Mouse (Mus musculus) telencephalon, adult 2 months (tissue): ENCODE results near the gene Mt2.
"Not testable (repeated sequence)": the region's sequence is repeated elsewhere in the genome, so short reads cannot be mapped to it uniquely, and the experiment has no call there.

Experiments
- DNase-seq: peaks from one replicate; pipeline ENCODE4 v3.0.0-alpha.2; 2011; ENCODE audit warnings: low read depth, low spot score

Gene Mt2

DNA sequence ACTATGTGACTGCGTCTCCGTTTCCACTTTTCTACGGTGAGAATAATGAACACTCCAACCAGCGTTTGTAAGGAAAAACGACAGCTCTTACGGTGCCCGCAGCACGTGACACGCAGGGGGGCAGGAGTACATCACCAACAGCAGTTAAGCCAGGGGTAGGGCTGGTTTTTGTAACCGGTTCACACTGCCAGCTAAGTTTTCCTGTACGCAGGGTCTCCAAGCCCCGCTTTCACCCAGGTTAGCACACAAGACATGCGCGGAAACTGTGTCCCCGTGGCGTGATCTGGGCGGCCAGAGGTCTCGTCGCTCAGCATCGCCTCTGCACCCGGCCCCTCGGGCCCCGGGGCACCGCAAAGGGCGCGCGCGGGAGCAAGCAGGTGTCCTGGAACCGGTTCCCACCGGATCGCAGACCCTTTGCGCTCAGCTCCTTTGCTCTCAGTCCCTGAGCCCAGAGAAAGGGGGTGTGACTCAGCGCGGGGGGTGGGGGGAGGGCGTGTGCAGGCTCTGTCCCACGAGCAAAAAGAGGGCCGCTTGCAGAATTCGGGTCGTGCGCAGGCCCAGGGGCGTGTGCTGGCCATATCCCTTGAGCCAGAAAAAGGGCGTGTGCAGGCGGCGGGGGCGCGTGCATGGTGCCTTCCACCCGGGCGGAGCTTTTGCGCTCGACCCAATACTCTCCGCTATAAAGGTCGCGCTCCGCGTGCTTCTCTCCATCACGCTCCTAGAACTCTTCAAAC lies at the start of gene Mt2:
TSS of gene Mt2 (plus strand) at position 590 of the 734 bp plus-strand sequence.
- no peak for DNase-seq

DNA sequence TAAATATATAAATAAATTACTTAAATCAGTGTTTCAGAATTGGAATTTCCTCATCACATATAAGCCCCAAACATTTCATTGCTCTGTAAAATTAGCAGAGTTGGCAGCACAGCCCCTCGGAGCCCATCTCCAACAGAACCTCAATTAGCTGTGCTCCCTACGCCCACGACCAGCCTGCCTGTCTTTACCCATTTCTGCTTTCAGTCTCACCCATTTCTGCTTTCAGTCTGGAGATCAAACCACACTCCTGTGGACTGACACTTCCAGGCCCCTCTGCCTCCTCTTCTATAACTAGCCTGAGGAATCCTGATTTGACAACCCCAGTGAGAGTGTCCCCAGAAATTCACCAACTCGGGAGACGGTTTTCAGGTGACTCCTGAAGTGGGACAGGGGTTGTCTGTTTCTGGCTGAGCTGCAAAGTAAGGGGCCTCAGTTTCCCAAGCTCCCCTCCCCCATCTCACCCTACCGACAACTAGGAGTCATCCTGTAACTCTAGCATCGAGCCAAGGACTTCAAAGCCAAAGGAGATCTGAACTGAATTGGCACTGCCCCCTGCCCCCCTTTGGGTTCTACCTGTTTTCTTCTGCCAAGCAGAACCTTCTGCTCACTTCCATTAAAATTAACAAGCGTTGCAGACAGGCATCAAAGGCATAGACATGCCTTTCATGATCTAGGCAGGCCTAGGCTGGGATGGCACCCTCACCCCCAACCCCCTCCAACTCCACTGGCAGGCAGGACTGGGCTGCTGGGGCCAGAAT lies 49.6 kb upstream of the Mt2 start:
- DNase-seq, result no peak

DNA sequence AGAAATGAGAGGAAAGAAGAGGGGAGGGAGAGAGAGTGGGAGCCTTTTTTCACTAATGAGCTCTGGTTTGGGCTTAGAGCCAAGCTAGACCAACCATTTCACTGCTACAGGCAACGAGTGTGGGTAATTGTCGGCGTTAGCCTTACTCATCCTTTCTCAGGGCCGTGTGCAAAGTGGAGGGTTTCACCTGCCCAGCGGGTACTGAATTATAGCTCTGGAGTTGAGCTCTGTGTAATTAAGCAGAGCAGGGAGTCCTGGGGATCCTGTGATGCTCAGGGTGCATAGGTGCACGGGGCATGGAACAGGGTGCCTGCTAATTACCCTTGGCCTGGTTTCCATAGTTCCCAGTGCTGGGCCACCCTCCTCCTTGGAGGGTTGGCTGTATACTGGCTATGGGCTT lies 44.8 kb upstream of the Mt2 start:
- no peak for DNase-seq

DNA sequence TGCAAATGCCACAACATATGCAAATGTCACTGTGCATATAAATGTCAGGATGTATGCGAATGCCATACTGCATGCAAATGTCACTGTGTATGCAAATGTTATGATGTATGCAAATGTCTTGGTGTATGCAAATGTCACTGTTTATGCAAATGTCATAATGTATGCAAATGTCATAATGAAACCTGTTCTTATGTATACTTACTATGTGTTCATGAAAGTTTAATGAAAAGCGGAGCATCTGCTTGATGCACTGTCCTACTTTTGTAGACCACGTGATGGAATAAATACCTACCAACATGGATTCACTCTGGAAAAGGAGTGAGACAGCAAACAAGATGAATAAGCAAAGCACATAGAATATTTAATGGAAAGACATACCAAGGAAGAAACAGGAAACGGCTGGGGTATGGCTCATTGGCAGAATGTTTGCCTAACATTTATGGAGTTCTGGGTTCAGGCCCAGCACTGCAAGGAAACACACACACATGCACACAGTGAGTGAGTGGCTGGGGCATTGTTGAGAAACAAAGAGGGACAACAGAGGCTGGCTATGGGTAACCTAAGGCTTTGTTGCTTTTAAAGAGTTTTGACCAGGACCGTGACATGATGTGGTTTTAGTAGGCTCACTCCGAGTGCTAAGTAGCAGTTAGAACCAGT lies 43.2 kb upstream of the Mt2 start:
- no peak for DNase-seq

DNA sequence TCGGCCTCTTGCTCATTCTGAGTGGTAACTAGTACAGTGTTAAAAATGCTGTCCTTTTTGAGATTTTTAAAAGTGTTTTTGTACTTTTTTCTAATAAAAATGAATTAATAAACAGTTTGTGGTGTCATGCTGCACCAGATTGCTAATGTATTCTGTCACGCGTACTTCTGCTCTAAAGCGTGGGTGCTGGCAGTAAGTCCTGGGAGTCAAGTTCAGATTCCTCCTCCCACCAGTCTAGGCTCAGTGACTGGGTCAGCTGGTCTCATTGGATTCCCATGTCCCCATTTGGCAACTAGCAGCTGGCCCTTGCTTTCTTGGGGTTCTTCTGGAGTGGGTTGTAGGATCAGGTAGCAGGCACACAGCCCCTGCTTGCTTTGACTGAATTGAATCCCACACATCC lies 42.3 kb upstream of the Mt2 start:
- DNase-seq, result no peak

DNA sequence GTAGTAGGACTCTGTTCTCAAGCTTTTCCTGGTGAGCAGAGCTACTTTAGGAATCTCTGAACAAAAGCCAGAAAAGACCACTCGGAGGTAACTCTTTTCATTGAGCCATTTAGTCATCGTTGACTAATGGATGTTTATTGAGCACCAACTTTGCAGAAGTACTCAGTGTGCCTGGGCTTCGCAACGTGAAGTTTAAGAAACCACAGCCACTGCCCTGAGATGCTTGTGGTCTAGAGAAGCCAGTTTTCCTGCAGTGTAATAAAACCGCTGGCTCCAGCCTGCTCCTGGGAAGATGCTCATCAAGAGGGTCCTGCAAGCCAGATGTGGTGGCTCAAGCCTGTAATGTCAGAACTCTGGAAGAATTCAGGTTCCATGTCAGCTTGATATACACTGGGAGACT lies 40.4 kb upstream of the Mt2 start:
- no peak for DNase-seq

DNA sequence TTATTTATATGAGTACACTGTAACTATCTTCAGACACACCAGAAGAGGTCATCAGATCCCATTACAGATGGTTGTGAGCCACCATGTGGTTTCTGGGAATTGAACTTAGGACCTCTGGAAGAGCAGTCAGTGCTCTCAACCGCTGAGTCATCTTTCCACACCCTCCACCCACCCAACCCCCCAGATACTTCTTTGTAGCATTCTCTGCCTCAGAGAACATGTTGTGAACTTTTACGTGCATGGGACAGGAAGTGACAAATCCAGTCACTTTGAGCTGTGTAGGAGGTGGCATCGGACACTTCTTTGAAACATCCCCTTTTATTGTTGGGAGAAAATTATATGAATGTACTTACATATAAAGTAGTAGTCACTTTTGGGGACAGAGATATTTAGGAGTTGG lies 37.9 kb upstream of the Mt2 start:
- DNase-seq, result not testable (repeated sequence)

DNA sequence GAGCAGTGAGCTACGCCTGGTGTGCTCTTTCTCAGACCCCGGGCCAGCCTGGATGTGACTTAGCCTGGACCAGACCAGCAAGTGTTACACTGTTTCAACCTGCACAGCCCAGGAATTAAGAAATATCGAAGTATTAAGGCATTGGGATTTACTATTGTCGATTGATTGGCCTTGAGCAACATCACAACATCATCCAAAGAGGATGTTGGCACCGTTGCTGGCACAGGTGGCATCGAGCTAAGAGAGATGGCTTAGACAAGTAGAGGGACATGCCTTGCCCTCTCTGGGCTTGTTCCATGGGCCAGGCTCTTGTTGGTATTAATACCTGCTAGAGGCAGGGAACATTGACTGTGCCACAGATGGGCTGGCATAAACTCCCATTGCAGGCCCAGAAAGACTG lies 36.9 kb upstream of the Mt2 start:
- no peak for DNase-seq

DNA sequence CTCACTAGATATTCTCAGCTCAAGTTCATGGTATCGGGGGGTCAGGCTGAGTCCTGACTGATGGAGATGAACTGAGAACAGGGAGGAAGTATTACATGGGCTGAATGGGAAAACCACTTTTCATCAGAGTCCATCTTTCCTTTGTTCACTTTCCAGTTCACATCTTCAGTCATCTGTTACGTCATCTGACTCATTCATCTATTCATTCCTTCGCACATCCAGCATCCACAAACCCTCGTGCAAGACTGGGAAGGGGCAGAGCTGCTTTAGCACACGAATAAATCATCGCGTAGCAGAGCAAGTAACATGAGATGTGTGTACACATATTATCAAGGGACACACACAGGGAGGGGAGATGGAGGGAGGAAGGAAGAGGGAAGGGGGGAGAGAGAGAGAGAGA lies 36.3 kb upstream of the Mt2 start:
- no peak for DNase-seq

DNA sequence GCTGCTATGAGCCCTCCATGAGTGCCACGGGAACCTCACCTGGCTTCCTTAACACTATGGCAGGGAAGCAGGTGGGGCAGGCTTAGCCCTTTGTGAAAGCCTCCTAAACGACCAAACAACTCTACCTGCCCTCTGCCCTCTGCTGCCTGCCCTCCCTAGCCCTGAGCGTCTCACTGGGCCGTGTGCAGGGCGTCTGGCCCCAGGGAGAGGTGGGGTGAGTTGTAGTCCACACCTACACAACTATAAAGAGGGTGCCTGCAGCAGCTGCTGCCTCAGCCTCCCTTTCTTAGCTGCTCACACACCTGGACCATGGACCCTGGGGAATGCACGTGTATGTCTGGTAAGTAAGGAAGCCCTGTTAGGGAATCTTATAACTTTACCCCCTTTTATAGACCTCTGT lies 35.5 kb upstream of the Mt2 start, which contains the start of gene Mt4:
TSS of gene Mt4 (plus strand) at position 265 of the 400 bp plus-strand sequence.
- no peak for DNase-seq

DNA sequence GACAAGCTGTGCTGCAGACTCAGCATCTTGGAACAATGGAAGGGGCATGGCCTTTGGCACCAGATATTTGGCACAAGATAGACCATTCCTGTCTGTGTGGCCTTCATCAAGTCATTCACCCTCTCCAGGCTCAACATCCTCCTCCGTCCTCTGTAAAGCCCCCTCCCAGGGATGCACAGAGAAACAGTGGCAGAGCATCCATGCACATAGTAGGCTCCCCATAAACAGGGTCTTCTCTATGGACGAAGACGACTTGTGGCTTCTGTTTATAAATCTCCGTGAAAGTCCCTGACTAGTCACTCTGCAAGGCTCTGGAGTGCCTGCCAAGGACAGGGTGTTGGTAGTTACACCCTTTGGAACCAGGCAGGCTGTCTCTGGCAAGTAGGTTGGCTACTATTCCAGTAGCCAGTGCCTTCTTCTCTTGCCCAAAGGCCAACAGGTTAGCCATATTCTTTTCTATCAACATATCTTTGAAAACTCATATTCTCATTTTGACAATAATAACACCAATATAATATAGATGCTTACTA lies 32.1 kb upstream of the Mt2 start:
- DNase-seq, result no peak

DNA sequence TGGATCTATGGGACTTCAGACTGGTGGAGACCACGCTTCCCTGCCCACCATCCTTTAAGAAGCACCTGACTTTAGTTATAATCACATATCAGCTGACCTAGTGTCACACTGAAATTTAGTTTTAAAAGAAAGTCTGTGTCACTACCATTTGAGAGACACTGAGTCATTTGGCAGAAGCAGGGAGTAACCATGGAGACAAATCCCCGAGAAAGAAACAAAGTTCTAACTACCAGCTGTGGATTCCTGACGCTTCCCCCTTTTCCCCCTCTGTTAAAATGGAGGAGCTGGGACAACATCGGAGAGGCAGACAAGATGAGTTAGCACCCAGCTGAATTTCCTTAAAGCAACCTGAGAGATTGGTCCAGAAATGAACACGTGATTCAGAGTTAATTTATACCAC lies 24.2 kb upstream of the Mt2 start:
- peak; percentile 49 for DNase-seq

DNA sequence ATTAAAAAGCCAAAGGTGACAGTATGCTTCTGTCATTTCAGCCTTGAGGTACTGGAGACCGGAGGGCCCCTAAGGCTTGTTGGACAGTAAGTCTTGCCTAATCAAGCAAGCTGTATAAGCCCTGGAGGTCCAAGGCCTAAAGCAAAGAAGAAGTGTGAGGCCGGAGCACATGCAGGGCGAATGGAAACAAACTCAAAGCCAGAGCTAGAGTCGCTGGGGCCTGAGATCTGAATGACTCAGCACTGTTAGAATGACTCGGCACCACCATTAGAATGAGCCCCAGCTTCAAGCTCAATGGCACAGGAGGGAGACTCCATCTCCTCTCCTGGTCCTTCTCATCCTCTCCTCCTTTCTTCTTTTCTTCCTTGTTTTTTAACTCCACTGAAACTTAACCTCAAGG lies 21.5 kb upstream of the Mt2 start:
- DNase-seq, result no peak

DNA sequence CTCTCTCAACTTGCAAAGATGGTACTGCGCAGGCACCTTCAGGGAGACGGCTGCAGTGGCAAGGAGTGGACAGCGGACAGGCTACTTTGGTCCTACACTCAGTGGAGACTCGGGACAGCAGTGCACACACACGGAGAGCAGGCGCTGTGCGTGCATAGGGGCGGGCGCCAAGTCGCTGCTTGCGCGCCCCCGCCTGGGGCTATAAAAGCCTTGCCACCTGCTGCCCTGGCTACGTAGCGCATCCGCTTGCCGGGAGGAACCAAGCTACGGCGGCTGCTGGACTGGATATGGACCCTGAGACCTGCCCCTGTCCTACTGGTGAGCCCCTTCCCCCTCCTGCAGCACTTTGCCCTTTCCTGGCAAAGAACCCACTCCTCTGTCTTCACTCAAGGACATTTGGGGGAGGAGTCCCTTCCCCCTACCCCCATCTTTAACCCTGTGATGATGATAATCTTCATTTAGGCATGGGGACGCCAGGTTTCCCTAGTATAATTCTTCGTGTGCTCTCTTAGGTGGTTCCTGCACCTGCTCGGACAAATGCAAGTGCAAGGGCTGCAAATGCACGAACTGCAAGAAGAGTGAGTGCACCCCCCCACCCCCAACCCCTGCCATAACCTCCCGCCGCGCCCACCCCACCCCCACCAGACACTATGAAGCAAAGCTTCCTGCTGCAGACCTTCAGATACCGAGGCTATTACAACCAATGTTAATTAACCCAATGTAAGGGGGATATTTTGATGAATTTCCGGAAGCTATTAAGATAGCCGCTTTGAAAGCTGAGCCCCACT lies 19.8 kb upstream of the Mt2 start, which contains the start of gene Mt3:
TSS of gene Mt3 (plus strand) at position 95 of the 788 bp plus-strand sequence.
- DNase-seq, result peak; percentile 72

DNA sequence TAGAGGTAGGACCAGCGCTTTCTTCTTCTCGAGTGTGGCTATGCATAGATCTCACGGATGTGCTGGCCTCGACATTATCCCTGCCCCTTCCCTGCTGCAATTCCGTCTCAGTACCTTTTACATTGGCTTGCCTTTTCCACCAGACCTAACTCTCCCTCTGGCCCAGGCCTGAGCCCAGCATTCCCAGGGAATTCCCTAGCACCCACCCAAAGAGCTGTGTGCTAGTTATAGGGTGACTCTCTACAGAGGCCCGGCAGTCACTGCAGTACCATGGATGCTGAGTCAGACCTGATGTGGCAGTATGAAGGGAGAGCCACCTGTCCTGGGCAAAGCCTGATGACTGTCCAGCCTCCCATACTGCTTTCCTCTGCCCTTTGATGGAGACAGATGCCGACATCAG lies 19.0 kb upstream of the Mt2 start:
- DNase-seq, result no peak

DNA sequence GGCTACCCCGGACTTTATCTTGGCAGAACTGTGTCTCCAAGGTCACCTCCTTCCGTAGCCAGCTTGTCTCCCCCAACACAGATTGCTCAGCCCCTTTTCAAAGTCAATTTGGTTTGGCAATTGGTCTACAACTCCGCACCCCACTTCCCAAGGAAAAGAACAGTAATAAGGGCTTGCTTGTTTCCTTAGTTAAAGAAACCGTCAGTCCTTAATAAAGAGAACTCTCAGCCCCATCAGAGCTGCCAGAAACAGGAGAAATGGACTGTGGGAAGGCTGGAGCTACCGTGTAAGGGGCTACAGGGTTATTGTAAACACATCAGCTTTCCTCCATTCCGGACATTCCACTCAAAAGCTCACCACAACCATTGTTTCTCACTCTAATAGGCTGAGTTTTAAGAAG lies 17.9 kb upstream of the Mt2 start:
- DNase-seq, result no peak

DNA sequence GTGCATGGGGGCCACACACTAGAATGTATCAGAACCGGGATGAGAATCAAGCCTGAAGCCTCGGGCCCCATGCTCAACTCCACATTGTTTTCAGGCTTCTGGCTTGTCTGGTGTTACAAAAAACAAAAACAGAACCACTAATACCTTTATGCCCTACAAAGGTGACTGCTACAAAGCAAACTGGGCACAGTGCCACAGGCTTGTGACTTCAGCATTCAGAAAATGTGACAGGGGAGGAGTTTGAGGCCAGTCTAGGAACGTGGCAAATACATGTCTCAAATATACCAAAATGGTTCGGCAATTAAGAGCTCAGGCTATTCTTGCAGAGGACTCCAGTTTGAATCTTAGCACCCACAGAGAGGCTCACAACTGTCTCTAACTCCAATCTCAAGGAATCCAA lies 16.4 kb upstream of the Mt2 start:
- no peak for DNase-seq

DNA sequence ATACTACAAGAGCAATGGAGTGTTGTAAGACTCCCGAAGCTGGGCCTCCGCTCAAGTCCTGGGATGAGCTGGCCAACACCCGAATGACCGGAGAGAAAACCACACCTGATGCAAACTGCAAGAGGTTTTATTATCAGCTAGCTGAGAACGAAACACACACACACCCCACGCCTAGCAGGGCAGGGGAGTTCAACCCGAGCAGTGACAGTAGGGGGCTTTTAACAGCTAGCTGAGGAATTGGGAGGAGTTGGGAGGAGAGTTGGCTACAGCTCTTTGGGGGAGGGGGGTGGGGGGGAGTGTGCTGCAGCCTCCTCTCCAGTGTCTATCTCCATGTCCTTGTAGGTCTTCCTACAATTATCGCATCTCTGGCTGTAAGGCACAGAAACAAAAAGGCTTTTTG lies 6.7 kb upstream of the Mt2 start:
- DNase-seq, result not testable (repeated sequence)

DNA sequence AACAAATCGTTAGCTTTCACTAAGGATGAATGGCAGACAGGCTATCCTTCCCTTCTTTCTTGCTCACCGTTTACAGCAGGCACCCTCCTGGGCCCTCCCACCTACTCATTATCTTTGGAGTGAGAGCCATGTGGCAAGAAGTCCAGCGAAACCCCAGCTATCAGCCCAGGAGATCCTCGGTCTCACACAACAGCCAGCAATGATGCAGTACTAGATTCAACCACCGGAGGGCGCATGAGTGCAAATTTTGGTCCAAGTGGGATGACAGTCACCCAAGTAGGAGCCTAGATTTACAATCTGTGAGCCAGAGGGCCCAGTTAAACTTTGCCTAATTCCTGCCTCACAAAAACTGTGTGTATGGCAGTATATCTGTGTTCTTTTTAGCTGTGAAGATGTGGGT lies 5.2 kb upstream of the Mt2 start:
- DNase-seq, result no peak

DNA sequence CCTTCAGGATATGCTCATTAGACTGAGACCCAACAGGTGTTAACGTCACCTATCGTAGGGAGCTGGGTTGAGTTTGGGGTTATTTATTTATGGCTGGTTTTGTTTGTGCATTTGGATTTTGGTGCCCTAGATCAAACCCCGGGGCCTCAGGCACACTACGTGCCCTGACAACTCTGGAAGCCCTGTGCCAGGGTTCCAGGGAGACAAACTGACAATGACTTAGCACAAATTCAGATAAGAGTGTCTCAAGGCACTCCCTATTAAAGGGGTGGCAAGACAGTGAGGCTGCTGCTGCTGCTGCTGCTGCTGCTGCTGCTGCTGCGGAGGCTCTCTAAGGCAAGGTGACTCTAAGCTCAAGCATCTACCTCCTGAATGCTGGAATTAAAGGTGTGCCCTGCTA lies 2.9 kb upstream of the Mt2 start:
- DNase-seq, result no peak

DNA sequence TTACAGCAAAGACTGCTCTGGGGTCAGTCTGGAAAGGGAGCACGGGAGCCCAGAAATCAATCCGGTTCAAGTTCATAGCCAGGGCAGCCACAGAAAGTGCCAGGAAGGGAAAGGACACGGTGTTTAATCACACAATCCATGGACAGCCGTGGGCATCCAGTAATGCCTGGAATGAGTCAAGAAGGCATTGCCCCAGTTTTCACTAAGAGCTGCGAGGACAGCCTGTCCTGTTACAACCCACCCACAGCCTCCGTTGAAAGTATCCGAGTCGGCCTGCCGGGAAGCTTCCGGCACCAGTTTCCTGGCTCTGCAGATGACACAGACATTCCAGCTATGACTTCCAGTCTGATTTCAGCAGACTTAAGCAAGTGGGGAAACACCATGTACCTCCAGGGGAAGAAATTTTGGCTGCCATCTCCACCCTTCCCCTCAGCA lies 1.1 kb upstream of the Mt2 start:
- no peak for DNase-seq
